Mouse (Mus musculus): ENCODE results near the gene Bid.
"Not testable (repeated sequence)": the region's sequence is repeated elsewhere in the genome, so short reads cannot be mapped to it uniquely, and the experiment has no call there.

Gene Bid

DNA sequence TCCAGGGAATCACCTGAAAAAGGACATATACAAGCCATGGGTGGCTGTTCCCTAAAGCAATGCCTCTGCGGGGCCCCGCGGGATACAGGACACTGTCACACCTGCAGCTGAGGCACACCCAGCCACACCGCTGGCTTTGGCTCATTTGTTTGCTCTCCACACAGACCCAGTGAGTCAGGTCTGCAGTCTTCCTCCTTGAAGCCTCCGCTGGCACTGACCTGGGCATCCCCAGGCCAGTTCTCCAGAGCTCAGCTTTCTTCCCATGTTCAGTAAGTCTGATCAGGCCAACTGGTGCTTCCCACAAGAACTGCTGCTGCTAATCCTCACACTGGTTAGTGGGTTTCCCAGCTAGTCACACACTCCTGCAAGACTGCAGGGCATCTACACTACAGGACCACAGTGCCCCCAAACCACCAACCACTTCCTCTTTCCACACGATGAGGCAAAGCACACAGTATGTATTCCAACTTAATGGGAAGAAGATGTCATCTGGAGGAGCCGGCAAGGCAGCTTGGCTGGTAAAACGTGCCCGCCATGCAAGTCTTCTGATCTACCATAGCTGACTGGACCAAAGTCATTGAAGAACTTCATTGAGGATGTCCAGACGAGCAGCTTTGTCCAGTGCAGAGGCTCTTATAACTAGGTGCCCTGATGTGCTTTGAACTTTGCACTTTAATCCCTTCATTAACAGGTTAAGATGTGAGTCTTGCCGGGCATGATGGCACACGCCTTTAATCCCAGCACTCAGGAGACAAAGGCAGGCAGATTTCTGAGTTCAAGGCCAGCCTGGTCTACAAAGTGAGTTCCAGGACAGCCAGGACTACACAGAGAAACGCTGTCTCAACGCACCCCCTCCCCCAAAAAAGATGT, 14.6 kb downstream of the Bid start:
- no peak for DNase-seq

GRCm38 (mm10) chr6:120898188-120898833, 18.3 kb downstream of the Bid start:
- peak; percentile 53 for DNase-seq

GRCm38 (mm10) chr6:120894524-120894923, 22.1 kb downstream of the Bid start:
- DNase-seq, result no peak

- DNase-seq, result no peak
Measured at GRCm38 (mm10) chr6:120894089-120894488, 22.6 kb downstream of the Bid start.

DNA sequence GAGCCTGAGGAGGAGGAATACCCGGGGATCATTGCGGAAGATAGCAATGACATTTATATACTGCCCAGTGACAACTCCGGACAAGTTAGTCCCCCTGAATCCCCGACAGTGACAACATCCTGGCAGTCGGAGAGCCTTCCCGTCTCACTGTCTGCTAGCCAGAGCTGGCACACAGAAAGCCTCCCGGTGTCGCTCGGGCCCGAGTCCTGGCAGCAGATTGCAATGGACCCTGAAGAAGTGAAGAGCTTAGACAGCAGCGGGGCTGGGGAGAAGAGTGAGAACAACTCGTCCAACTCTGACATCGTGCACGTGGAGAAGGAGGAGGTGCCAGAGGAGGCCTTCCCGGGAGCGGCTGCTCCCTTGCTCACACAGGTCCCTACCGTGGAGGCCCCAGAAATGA, 30.0 kb downstream of the Bid start:
- DNase-seq, result no peak

DNA sequence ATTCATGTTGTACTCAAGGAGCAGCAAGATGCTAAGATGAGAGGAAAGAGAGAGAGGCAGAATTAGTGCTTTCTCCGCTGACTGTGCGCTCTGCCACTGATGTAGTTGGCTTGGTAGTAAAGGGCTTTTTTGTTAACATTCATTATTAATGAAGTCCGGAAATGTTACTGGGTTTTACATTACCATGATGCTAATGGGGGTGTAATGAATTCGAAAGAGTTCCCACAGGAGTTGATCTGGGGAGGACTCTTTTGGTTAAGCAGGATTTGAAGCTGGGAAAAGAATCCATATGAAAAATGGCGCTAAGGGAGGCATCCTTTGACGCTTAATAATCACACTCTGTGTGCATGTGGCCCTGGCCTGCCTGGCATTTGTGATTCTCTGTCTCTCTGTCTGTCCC, 32.2 kb downstream of the Bid start:
- no peak for DNase-seq

GRCm38 (mm10) chr6:120879046-120879445, 37.6 kb downstream of the Bid start:
- no peak for DNase-seq

DNA sequence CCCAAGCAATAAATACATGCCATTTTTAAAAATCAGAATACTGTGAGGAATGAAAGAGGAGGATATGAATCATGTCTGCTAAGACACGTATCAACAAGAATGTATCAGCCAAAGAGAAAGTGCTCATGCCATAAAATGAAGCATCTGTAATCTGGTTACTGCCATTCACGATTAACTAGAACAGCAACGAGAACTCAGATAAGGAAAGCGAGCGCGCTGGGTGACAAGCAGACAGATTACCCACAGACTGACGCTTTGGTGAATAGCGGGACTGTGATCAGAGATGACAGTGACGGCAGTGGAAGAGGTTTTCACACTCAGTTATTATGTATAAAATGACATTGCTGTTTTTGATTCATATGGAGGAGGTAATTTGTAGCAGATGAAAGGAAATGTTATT, 42.8 kb downstream of the Bid start:
- no peak for DNase-seq

DNA sequence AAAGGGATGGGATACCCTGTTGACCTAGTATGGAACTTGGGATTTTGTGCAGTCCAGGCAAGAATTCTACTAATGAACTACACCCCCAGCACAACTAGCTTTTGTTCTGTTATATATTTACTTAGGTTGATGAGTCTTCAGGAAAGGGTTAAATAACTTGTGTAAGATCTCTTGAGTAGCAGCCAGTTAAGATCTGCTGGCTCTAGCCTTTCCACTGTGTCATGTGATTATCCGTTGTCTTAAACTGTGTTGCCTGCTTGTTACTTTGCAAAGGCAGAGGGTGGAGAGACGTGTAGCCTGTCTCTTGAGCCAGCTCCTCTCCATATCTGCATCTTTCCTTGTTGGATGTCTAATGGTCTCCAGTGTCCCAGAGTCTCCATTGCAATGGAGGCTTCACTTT, 45.4 kb downstream of the Bid start:
- no peak for DNase-seq

GRCm38 (mm10) chr6:120868824-120869223, 47.8 kb downstream of the Bid start:
- DNase-seq, result no peak

GRCm38 (mm10) chr6:120866051-120866814, 50.4 kb downstream of the Bid start:
- DNase-seq, result no peak

DNA sequence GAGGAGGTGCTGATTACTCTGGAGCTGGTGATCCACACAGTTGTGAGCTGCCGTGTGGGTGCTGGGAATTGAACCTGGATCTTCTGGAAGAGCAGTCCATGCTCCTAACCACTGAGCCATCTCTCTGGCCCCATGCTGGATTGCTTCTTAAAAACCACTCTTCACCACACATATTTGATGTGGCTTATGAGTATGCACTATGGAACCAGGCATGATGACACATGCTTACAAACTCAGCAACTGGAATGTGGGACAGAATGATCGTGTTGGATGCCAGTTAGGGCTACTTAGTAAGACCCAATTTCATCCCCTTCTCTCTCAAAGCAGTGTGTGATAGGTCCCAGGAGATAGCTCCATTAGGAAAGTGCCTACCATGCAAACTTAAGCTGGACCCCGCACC, 56.6 kb downstream of the Bid start:
- no peak for DNase-seq

DNA sequence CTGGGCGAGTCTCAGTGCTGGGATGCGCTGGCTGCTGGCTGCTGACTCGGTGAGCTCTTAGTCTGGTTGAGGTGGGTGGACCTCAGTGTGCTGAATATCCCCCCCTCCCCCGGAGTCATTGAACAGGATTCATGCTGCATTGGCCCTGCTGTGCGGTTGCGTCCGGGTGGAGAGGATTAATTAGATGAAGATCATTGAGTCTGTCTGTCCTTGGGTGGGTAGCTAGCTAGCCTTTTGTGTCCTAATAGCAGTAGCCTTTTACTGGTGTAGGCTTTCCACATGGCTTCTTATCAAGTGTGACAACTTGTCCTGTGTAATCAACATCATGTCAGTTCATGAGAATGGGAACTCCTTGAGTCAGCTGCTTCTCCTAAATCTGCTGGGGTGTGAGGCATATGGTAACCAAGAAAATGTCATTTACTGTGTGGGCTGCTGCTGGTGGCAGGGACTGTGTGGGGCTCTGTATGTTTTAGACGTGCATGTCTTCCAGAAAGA, 58.4 kb downstream of the Bid start:
- DNase-seq, result no peak

DNA sequence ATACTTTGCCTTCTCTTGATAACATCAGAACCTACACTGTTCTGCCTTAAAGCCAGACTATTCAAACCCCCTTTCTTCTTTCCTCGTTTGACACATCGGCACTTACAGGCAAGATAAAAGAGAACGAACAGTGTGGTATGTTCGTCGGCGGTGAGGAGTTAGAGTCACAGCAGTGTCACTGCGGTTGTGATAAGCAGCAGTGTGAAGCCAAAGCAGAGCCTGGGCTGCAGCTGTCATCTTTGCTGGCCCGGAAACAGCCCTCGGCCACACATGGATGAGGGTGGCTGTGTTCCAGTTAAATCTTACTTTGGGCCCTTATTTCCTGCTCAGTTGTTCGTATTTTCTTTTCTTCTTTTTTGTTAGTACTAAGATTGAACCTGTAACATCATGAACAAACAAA, 62.2 kb downstream of the Bid start:
- DNase-seq, result no peak

DNA sequence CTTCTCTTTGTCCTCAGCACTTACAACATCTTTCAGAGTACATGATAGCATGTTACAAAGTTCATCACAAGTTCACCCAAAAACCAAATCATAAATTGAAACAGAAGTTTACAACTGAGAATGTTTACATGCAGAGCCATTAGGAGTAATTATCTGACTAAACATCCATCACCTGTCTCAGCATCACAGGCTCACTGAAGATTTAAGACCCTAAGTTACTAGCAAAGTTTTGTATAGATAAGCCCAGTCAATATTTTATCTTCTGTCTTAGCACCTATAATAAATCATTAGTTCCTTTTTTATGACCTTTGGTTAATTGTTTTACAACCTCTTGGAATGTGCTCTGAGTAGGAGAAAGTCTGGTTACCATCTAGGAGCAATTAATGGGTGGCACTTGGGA, 65.9 kb downstream of the Bid start:
- not testable (repeated sequence) for DNase-seq
